Mouse (Mus musculus) left cerebral cortex, postnatal 10 days (tissue): ENCODE measurements at regions not wholly inside any gene's neighbourhood (a gene's known extent, or its start where the extent isn't known, plus 50 kb on each side); places are given as distances from the start of the nearest gene placed in this dataset. TPM values are rescaled to one million over a fixed set of nuclear protein-coding genes. Genes with fewer than 3 reads are reported as not detected.

Experiments used
- DNase-seq, 2 experiments: peaks; one replicate each; pipeline ENCODE4 v3.0.0; 2021 to 2022; ENCODE audit warnings: low spot score in 2 of 2, mixed read lengths in 1 of 2; ENCODE audit errors: extremely low spot score in 1 of 2
- intact Hi-C: fragments of 180-260 bp; cut with DNase I; formaldehyde crosslinking; loops from one replicate; pipeline ENCODE4 v1.15.1; 2025
- microRNA-seq: library from miRNA; unstranded; fragments of <30 nt; microRNA quantifications from one replicate; pipeline ENCODE4 v1.2.0, GENCODE M21; 2022

- intact Hi-C loops = no loop called here
- no peak for DNase-seq
These were observed 247.4 kb downstream of the Epha4 start for GRCm38 (mm10) chr1:77267311-77268003.

GRCm38 (mm10) chr1:77275297-77275696 lies 239.6 kb downstream of the Epha4 start:
- DNase-seq = no peak
- intact Hi-C loops = no loop called here

GRCm38 (mm10) chr1:77279566-77279965 lies 235.3 kb downstream of the Epha4 start:
- intact Hi-C loops = no loop called here
- no peak for DNase-seq

- intact Hi-C loops = no loop called here
- DNase-seq = no peak
These were observed 234.4 kb downstream of the Epha4 start for GRCm38 (mm10) chr1:77280373-77281038.

GRCm38 (mm10) chr1:77281741-77282140 lies 233.1 kb downstream of the Epha4 start:
- intact Hi-C loops = no loop called here
- no peak for DNase-seq

- no peak for DNase-seq
- intact Hi-C loops = no loop called here
These were observed 216.2 kb downstream of the Epha4 start for GRCm38 (mm10) chr1:77298713-77299132.

- intact Hi-C loops = no loop called here
- no peak for DNase-seq
These were observed 214.1 kb downstream of the Epha4 start for GRCm38 (mm10) chr1:77300806-77301205.

- DNase-seq = no peak
- intact Hi-C loops = no loop called here
These were observed 210.1 kb downstream of the Epha4 start for GRCm38 (mm10) chr1:77304770-77305169.

- intact Hi-C loops = no loop called here
- DNase-seq = no peak
These were observed 207.1 kb downstream of the Epha4 start for GRCm38 (mm10) chr1:77307745-77308144.

- DNase-seq = no peak
- intact Hi-C loops = no loop called here
These were observed 201.8 kb downstream of the Epha4 start for GRCm38 (mm10) chr1:77313119-77313518.

GRCm38 (mm10) chr1:77315347-77315746 lies 199.5 kb downstream of the Epha4 start:
- no peak for DNase-seq
- intact Hi-C loops = no loop called here

- no peak for DNase-seq
- intact Hi-C loops = no loop called here
These were observed 198.7 kb downstream of the Epha4 start for GRCm38 (mm10) chr1:77316198-77316597.

Small RNAs in the stretch of these regions (microRNA-seq; reads per million reads assigned to microRNA genes)
- gene Mir6343 = not detected
